Mouse (Mus musculus) kidney, postnatal 0 days (tissue): Measurements from ENCODE around the gene Trip6. TPM values are rescaled to one million over a fixed set of nuclear protein-coding genes. Genes with fewer than 3 reads are reported as not detected.
A peak's percentile ranks its signal among the peaks of the same experiment; 100 is the strongest.

ENCODE experiments used
- ATAC-seq: fragments of 200-750 bp; cut with Nextera tagmentation; replicated peaks from 2 replicates; pipeline ENCODE4 v1.8.0; 2017; ENCODE audit warnings: low read depth, moderate number of reproducible peaks, moderate TSS enrichment, moderate library complexity; ENCODE audit not compliant: low FRiP score
- DNase-seq: peaks from one replicate; pipeline ENCODE4 v3.0.0-alpha.2; 2016; ENCODE audit warnings: low spot score
- H3K27ac ChIP-seq: fragments of 300-500 bp; sonication (generic); 2 replicates; pipeline ENCODE4 v1.5.1; 2014; ENCODE audit warnings: mild to moderate bottlenecking
- H3K27me3 ChIP-seq: fragments of 300-500 bp; sonication (generic); 2 replicates; pipeline ENCODE4 v1.6.1; 2014; ENCODE audit warnings: low read length, mixed read lengths; ENCODE audit not compliant: insufficient read depth
- H3K36me3 ChIP-seq: fragments of 300-500 bp; sonication (generic); 2 replicates; pipeline ENCODE4 v1.6.1; 2014; ENCODE audit warnings: low read length, mixed read lengths; ENCODE audit not compliant: insufficient read depth
- H3K4me1 ChIP-seq: fragments of 300-500 bp; sonication (generic); replicated peaks from 2 replicates; pipeline ENCODE4 v1.6.1; 2014; ENCODE audit warnings: antibody characterized with exemption, low read length, mixed read lengths; ENCODE audit not compliant: insufficient read depth
- H3K4me2 ChIP-seq: fragments of 300-500 bp; sonication (generic); 2 replicates; pipeline ENCODE4 v1.6.1; 2014; ENCODE audit warnings: mild to moderate bottlenecking, low read length, moderate library complexity, mixed read lengths
- H3K4me3 ChIP-seq: fragments of 300-500 bp; sonication (generic); replicated peaks from 2 replicates; pipeline ENCODE4 v1.5.1; 2014; ENCODE audit warnings: low read depth, low read length
- H3K9ac ChIP-seq: fragments of 300-500 bp; sonication (generic); 2 replicates; pipeline ENCODE4 v1.6.1; 2014; ENCODE audit warnings: low read depth, low read length
- H3K9me3 ChIP-seq: fragments of 300-500 bp; sonication (generic); replicated peaks from 2 replicates; pipeline ENCODE4 v1.6.1; 2016; ENCODE audit warnings: low read length, inconsistent platforms, mixed read lengths
- CTCF ChIP-seq: IDR thresholded peaks from 2 replicates; pipeline ENCODE4 v1.5.1; 2016; ENCODE audit warnings: antibody characterized with exemption, low read depth, mild to moderate bottlenecking, moderate library complexity
- WGBS: fragments of 180-500 bp; shearing (Covaris S2); extraction: QIAGEN DNeasy Blood & Tissue Kit; methylation state at CpG from one replicate; pipeline ENCODE4 v1.1.7; 2014; 5-methylcytosine and 5-hydroxymethylcytosine counted together
- polyA plus RNA-seq: library from polyadenylated mRNA; unstranded; fragments of >200 nt; fragmentation: Nextera tagmentation; extraction: Ambion mirVana; gene quantifications from 2 replicates; pipeline ENCODE4 v1.2.1, GENCODE M21; 2015

Gene Trip6
- polyA plus RNA-seq, 1 experiment from 2014 or later, result 75.6 TPM

DNA sequence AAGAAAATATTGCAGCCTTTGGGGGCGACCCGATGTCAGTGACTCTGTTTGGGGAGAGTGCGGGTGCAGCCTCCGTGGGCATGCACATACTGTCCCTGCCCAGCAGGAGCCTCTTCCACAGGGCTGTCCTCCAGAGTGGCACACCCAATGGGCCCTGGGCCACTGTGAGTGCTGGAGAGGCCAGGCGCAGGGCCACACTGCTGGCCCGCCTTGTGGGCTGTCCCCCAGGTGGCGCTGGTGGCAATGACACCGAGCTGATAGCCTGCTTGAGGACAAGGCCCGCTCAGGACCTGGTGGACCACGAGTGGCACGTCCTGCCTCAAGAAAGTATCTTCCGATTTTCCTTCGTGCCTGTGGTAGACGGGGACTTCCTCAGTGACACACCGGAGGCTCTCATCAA lies 23.5 kb downstream of the Trip6 start:
- H3K9ac ChIP-seq, result no peak overlapping the region
- H3K4me1 ChIP-seq, result peaks cover 29% of the 10 kb centered on the region
- no peaks in the 10 kb centered on the region for H3K9me3 ChIP-seq
- no peak overlapping the region for H3K4me2 ChIP-seq
- no peak overlapping the region for H3K27ac ChIP-seq
- TF ChIP-seq CTCF, result peak; percentile 76
- H3K36me3 ChIP-seq, result peaks cover 6% of the 10 kb centered on the region; the same call in 1 of the 2 replicates
- peaks cover 25% of the 10 kb centered on the region; the same call in 1 of the 2 replicates for H3K27me3 ChIP-seq
- WGBS, result 23% methylated on average over 15 of the region's 15 CpGs
- no peak overlapping the region for H3K4me3 ChIP-seq
- ATAC-seq (no peak), DNase-seq (no peak)

DNA sequence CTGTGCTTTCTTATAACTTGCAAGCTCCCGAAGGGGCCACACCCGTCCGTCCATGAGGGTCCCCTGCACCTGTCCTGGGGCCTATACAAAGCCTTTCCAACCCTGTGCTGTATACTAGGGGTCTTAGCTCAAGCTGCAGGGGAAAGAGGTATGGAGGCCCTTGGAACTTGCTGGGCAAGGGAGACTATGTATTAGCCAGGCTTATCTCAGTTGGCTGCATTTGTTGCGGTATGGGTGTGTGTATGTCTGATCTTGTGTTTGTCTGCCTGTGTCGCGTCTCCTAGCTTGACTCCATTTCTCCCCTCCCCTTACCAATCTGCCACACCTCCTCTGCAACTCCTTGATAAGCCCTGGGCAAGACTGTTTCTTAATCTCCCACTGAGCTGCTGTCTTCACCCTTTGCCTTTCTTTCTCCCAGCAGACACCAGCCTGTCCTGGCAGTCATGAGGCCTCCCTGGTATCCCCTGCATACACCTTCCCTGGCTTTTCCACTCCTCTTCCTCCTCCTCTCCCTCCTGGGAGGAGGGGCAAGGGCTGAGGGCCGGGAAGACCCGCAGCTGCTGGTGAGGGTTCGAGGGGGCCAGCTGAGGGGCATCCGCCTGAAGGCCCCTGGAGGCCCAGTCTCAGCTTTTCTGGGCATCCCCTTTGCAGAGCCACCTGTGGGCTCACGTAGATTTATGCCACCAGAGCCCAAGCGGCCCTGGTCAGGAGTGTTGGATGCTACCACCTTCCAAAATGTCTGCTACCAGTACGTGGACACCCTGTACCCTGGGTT lies 24.4 kb downstream of the Trip6 start:
- Histone ChIP-seq H3K9ac (no peak overlapping the region), H3K27ac (no peak overlapping the region), H3K4me1 (peaks cover 25% of the 10 kb centered on the region), H3K27me3 (peaks cover 25% of the 10 kb centered on the region; the same call in 1 of the 2 replicates), H3K4me3 (no peak overlapping the region), H3K9me3 (no peaks in the 10 kb centered on the region), H3K36me3 (no peaks in the 10 kb centered on the region), H3K4me2 (peak overlapping the region; percentile 84)
- whole genome bisulfite sequencing, result 68% methylated on average over 13 of the region's 13 CpGs
- no peak for TF ChIP-seq CTCF
- DNase-seq, result no peak
- ATAC-seq, result no peak

GRCm38 (mm10) chr5:137288999-137289470 lies 25.2 kb downstream of the Trip6 start:
- no peaks in the 10 kb centered on the region for H3K36me3 ChIP-seq
- 3% methylated on average over 25 of the region's 25 CpGs for WGBS
- H3K9me3 ChIP-seq, result no peaks in the 10 kb centered on the region
- peak overlapping the region; percentile 18; the same call in 1 of the 2 replicates for H3K4me3 ChIP-seq
- peaks cover 23% of the 10 kb centered on the region for H3K4me1 ChIP-seq
- ATAC-seq, result no peak
- peak overlapping the region; percentile 28; the same call in 1 of the 2 replicates for H3K9ac ChIP-seq
- peaks cover 25% of the 10 kb centered on the region; the same call in 1 of the 2 replicates for H3K27me3 ChIP-seq
- H3K4me2 ChIP-seq, result peak overlapping the region; percentile 84
- no peak overlapping the region for H3K27ac ChIP-seq
- peak; percentile 62 for TF ChIP-seq CTCF
- peak; percentile 62 for DNase-seq

DNA sequence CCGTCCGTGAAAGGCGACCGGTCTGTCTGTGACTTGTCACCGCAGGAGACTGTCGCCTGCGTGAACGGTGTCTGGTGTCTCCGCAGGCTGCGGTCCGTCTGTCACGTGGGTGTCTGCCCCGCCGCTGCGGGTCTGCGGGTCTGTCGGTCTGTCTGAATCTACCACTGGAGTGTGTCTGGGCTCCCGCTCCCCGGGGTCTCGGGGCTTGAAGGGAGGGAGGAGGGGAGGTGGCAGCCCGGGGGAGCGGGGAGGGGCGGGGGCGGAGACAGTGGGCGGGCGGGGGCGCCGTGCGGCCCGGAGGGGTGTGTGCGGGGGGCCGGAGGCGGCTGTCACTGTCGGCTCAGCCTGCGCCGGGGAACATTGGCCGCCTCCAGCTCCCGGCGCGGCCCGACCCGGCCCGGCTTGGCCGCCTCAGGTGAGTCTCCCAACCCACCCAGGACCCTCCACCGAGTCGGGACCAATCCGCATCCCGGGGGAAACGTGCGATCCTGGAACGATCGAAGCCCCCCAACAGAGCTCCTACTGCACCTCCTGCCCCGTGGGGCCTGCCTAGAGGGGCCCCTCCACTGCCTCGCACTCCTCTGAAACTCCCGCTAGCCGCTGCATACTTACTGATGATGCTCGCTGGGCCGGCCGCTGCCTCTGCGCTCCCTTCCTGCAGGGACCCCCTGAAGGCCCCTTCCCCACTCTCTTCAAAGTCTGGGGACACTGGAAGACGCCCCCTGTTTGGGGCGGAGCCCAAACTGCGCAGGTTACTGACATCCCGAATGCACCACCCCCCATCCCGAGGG lies 26.1 kb downstream of the Trip6 start:
- peaks cover 25% of the 10 kb centered on the region; the same call in 1 of the 2 replicates for H3K27me3 ChIP-seq
- no peaks in the 10 kb centered on the region for H3K9me3 ChIP-seq
- TF ChIP-seq CTCF, result no peak
- WGBS, result under 1% methylated on average over 48 of the region's 65 CpGs
- DNase-seq (no peak), ATAC-seq (no peak)
- H3K4me1 ChIP-seq, result peaks cover 23% of the 10 kb centered on the region
- H3K27ac ChIP-seq, result no peak overlapping the region
- no peaks in the 10 kb centered on the region for H3K36me3 ChIP-seq
- H3K4me3 ChIP-seq, result peak overlapping the region; percentile 37
- H3K4me2 ChIP-seq, result peak overlapping the region; percentile 84
- peak overlapping the region; percentile 50; the same call in 1 of the 2 replicates for H3K9ac ChIP-seq

GRCm38 (mm10) chr5:137287032-137287952 lies 26.9 kb downstream of the Trip6 start, which contains the start of gene Ache:
TSS of gene Ache (plus strand) at chr5:137287519.
- Histone ChIP-seq H3K27ac (no peak within 1 kb of the TSS), H3K4me1 (peaks cover 23% of the 10 kb centered on the region), H3K4me3 (peak within 1 kb of the TSS; percentile 37), H3K4me2 (peak within 1 kb of the TSS; percentile 84), H3K27me3 (peaks cover 25% of the 10 kb centered on the region; the same call in 1 of the 2 replicates), H3K9ac (peak within 1 kb of the TSS; percentile 50; the same call in 1 of the 2 replicates), H3K9me3 (no peaks in the 10 kb centered on the region), H3K36me3 (no peaks in the 10 kb centered on the region)
- ATAC-seq, result 0 out of 2 replicates have a peak, but pooled peaks have one; percentile 9
- no peak for TF ChIP-seq CTCF
- DNase-seq, result no peak
- WGBS, result 2% methylated on average over 40 of the region's 40 CpGs
